Mouse (Mus musculus) heart, postnatal 25 days (tissue): ENCODE measurements around the gene Rtn4rl1. TPM values are rescaled to one million over a fixed set of nuclear protein-coding genes. Genes with fewer than 3 reads are reported as not detected.
A peak's percentile ranks its signal among the peaks of the same experiment; 100 is the strongest.

Source experiments
- microRNA-seq: library from miRNA; unstranded; fragments of <30 nt; microRNA quantifications from one replicate; pipeline ENCODE4 v1.2.0, GENCODE M21; 2022
- total RNA-seq, 2 experiments: library from RNA; stranded (reverse); gene quantifications; 2 replicates each; pipeline ENCODE4 v1.2.3; 2021

Gene Rtn4rl1
- total RNA-seq, 2 experiments from 2014 or later, result 9.7 to 9.8 TPM

Small RNA genes within 50 kb of the gene (microRNA-seq; reads per million reads assigned to microRNA genes)
- gene Mir132 (1,294 reads per million, percentile 81 among the genes with 10 or more reads in this experiment), gene Mir212 (24.4 reads per million, percentile 39 among the genes with 10 or more reads in this experiment)

Other genes with a start within 250 kb of the Rtn4rl1 start
- gene Hic1, start 24.3 kb upstream of the Rtn4rl1 start, total RNA-seq, result 10 to 100 TPM; 15.3 to 19.2 TPM
- 1 to 10 TPM; 6.0 to 6.1 TPM for gene Ovca2, start 14.9 kb upstream of the Rtn4rl1 start, total RNA-seq
- gene Dph1, start 2.5 kb upstream of the Rtn4rl1 start, total RNA-seq, result 1 to 10 TPM; 7.4 to 9.0 TPM
- 10 to 100 TPM; 58.0 to 63.5 TPM for gene Rpa1, start 154.5 kb downstream of the Rtn4rl1 start, total RNA-seq
- 1 to 10 TPM; 4.3 to 4.6 TPM for gene Smyd4, start 154.7 kb downstream of the Rtn4rl1 start, total RNA-seq
- gene Serpinf1, start 228.9 kb downstream of the Rtn4rl1 start, total RNA-seq, result 10 to 100 TPM; 26.3 to 26.9 TPM
- gene Serpinf2, start 245.8 kb downstream of the Rtn4rl1 start, total RNA-seq, result not detected